Mouse (Mus musculus): ENCODE measurements at regions not wholly inside any gene's neighbourhood (a gene's known extent, or its start where the extent isn't known, plus 50 kb on each side); places are given as distances from the start of the nearest gene placed in this dataset.

GRCm38 (mm10) chr10:12062302-12062701, 719.1 kb downstream of the Epm2a start:
- TF ChIP-seq POLR2A (IDR thresholded peaks at IDR 0.05; ENCODE audit: control insufficient read depth, low read depth, low read length) (no peak), CTCF (IDR thresholded peaks at IDR 0.05; ENCODE audit: control insufficient read depth, insufficient read depth, insufficient replicate concordance, low read depth, low read length) (no peak)

All from testis, adult 2 months (tissue).